Mouse (Mus musculus): ENCODE measurements around the gene Sox15. TPM values are rescaled to one million over a fixed set of nuclear protein-coding genes. Genes with fewer than 3 reads are reported as not detected.

Gene Sox15
- polyA plus RNA-seq, 1 experiment from 2014 or later, result 0.37 TPM

GRCm38 (mm10) chr11:69670786-69671725 lies 15.9 kb downstream of the Sox15 start:
- peak overlapping the region; percentile 98 for H3K27ac ChIP-seq
- H3K4me1 ChIP-seq (replicated peaks), result peaks cover 26% of the 10 kb centered on the region
- peaks cover 88% of the 10 kb centered on the region for H3K36me3 ChIP-seq
- 1% methylated on average over 61 of the region's 61 CpGs for WGBS
- no peaks in the 10 kb centered on the region for H3K9me3 ChIP-seq
- peak overlapping the region; percentile 100 for H3K4me3 ChIP-seq
- no peaks in the 10 kb centered on the region for H3K27me3 ChIP-seq (ENCODE audit: insufficient read depth, poor library complexity, severe bottlenecking)
- peak; percentile 93 for DNase-seq (ENCODE audit: low spot score)

DNA sequence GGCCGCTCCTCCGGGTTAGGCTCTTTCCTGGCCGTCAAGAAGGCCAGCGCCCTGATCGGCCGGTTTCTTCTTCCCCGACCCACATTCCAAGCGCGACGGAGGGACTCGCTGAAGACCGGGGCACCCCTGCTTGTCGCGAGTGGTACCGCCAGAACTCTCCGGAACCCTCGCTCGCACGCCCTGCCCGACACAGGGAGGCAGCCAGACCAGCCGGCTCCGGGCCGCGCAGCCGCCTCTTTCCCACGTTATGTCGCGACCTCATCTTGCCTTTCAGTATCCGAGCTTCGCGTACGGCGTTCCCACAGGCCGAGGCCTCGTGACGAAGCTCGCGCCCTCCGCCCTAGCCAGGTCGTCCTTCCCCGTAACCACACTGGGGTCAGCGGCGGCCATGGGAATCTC lies 16.6 kb downstream of the Sox15 start:
- no peak for DNase-seq (ENCODE audit: low spot score)
- Histone ChIP-seq H3K27ac (peak overlapping the region; percentile 98), H3K27me3 (ENCODE audit: insufficient read depth, poor library complexity, severe bottlenecking) (no peaks in the 10 kb centered on the region), H3K4me3 (peak overlapping the region; percentile 100), H3K4me1 (replicated peaks) (peaks cover 26% of the 10 kb centered on the region), H3K9me3 (no peaks in the 10 kb centered on the region), H3K36me3 (peaks cover 88% of the 10 kb centered on the region)
- WGBS, result under 1% methylated on average over 43 of the region's 43 CpGs

DNA sequence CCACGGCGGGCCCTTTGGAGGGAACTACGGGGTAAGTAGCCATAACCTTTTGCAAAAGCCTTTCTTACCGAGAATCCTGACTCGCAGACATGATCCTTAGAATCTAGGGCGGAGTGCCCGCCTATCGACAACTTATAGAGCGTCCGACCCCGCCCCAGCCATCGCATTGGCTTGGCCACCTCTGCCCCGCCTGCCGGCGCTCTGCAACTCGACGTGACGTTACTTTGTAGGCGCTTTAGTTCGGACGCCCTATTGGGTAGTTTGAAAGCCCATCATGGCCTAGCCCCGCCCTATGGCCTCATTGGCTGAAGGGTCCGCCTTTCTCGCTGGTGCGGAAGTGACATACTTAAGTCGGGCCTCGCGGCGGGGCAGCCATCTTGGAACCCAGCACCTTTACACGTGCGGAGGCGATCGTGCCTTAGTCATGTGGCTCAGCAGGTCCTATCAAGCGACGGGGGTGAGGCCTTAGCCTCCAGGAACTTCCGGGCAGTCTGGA lies 17.1 kb downstream of the Sox15 start, which contains the start of gene Eif4a1:
Gene Eif4a1 (minus strand): TSS at position 213 of the 496 bp plus-strand sequence.
- under 1% methylated on average over 36 of the region's 36 CpGs for WGBS
- Histone ChIP-seq H3K4me1 (replicated peaks) (peaks cover 26% of the 10 kb centered on the region), H3K9me3 (no peaks in the 10 kb centered on the region), H3K36me3 (peaks cover 89% of the 10 kb centered on the region), H3K27me3 (ENCODE audit: insufficient read depth, poor library complexity, severe bottlenecking) (no peaks in the 10 kb centered on the region), H3K27ac (peak within 1 kb of the TSS; percentile 98), H3K4me3 (peak within 1 kb of the TSS; percentile 100)
- DNase-seq (ENCODE audit: low spot score), result peak; percentile 100

- Histone ChIP-seq H3K27ac (no peak overlapping the region), H3K4me1 (replicated peaks) (peaks cover 38% of the 10 kb centered on the region), H3K4me3 (no peak overlapping the region), H3K27me3 (ENCODE audit: insufficient read depth, poor library complexity, severe bottlenecking) (no peaks in the 10 kb centered on the region; the same call in 1 of the 2 replicates), H3K36me3 (peaks cover 65% of the 10 kb centered on the region), H3K9me3 (no peaks in the 10 kb centered on the region)
- WGBS, result 97% methylated on average over 2 of the region's 2 CpGs
- DNase-seq (ENCODE audit: low spot score), result no peak
Measured at GRCm38 (mm10) chr11:69679144-69679543, 24.0 kb downstream of the Sox15 start.

DNA sequence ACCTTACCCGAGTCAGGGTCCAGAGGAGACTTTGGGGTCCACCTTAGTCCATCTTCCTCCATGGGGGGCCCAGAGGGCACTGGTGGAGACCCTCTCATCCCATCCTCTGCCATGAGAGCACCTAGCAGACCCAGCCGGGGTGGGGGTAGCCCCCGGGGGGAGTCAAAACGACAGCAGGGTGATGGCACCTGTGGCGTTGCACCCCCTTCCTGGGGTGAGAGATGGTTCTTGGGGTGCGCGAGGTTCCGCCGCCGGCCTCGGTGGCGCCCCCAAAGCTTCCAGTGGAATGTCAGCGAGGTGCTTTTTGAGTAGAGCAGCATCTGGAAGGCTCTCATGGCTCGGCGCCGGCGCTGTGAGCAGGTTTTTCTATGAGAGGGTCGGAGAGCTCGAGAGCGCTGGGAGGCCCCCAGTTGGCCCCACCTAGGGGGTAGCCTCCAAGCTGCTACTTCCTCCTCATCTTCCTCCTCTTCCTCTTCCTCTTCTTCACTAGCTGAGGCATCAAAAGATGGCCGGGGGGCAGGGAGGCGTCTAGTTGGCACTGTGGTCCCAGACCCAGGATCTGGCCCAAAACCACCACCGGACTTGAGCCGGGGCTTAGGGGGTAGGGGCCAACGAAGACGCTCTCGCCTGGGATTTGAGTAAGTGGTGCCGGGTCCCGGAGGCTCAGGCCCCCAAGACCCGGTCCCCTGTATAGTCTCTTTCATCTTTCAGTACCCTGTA lies 25.2 kb downstream of the Sox15 start:
- no peak overlapping the region; the same call in 1 of the 2 replicates for H3K27ac ChIP-seq
- H3K4me1 ChIP-seq (replicated peaks), result peaks cover 38% of the 10 kb centered on the region
- no peaks in the 10 kb centered on the region for H3K9me3 ChIP-seq
- peaks cover 7% of the 10 kb centered on the region; the same call in 1 of the 2 replicates for H3K27me3 ChIP-seq (ENCODE audit: insufficient read depth, poor library complexity, severe bottlenecking)
- H3K36me3 ChIP-seq, result peaks cover 53% of the 10 kb centered on the region
- WGBS, result 91% methylated on average over 30 of the region's 30 CpGs
- no peak for DNase-seq (ENCODE audit: low spot score)
- H3K4me3 ChIP-seq, result peak overlapping the region; percentile 82

- DNase-seq (ENCODE audit: low spot score), result peak; percentile 98
- Histone ChIP-seq H3K36me3 (peaks cover 41% of the 10 kb centered on the region), H3K9me3 (no peaks in the 10 kb centered on the region), H3K27me3 (ENCODE audit: insufficient read depth, poor library complexity, severe bottlenecking) (peaks cover 7% of the 10 kb centered on the region; the same call in 1 of the 2 replicates), H3K4me1 (replicated peaks) (peaks cover 45% of the 10 kb centered on the region), H3K4me3 (peak within 1 kb of the TSS; percentile 82), H3K27ac (peak within 1 kb of the TSS; percentile 93)
- under 1% methylated on average over 80 of the region's 80 CpGs for WGBS
Measured at GRCm38 (mm10) chr11:69681314-69682208, 26.4 kb downstream of the Sox15 start, which contains the start of gene Senp3. TSS of gene Senp3 (minus strand) at chr11:69682084.

DNA sequence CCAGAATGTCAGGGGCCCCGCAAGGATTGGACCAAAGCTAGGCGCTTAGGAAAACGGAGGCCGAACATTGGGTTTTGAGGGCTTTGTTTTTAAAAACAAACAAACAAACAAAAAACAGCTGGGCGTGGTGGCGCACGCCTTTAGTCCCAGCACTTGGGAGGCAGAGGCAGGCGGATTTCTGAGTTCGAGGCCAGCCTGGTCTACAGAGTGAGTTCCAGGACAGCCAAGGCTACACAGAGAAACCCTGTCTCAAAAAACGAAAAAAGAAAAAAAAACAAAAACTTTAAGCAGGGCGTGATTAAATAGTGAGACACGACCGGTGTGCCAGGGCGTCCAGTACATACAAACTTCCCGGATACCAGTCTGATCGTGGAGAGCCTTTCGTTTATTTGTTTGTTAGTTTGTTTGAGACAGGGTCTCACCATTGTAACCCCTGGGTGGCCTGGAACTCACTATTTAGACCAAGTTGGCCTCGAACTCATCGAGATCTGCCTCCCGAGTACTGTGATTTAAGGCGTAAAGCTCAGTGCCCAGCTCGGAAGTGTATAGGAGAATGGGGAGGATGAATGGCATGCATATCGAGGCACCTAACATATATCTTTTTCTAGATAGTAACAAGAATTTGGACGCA lies 27.2 kb downstream of the Sox15 start:
- H3K36me3 ChIP-seq, result peaks cover 33% of the 10 kb centered on the region
- peak overlapping the region; percentile 93 for H3K27ac ChIP-seq
- no peak for DNase-seq (ENCODE audit: low spot score)
- no peaks in the 10 kb centered on the region for H3K9me3 ChIP-seq
- H3K27me3 ChIP-seq (ENCODE audit: insufficient read depth, poor library complexity, severe bottlenecking), result peaks cover 14% of the 10 kb centered on the region; the same call in 1 of the 2 replicates
- H3K4me3 ChIP-seq, result peak overlapping the region; percentile 82
- peaks cover 50% of the 10 kb centered on the region for H3K4me1 ChIP-seq (replicated peaks)
- 29% methylated on average over 24 of the region's 24 CpGs for WGBS

- Histone ChIP-seq H3K27me3 (ENCODE audit: insufficient read depth, poor library complexity, severe bottlenecking) (peaks cover 15% of the 10 kb centered on the region; the same call in 1 of the 2 replicates), H3K4me3 (peak overlapping the region; percentile 82), H3K4me1 (replicated peaks) (peaks cover 50% of the 10 kb centered on the region), H3K9me3 (no peaks in the 10 kb centered on the region), H3K36me3 (peaks cover 26% of the 10 kb centered on the region), H3K27ac (peak overlapping the region; percentile 84)
- WGBS, result 28% methylated on average over 12 of the region's 12 CpGs
- DNase-seq (ENCODE audit: low spot score), result peak; percentile 90
Measured at GRCm38 (mm10) chr11:69682840-69683533, 27.9 kb downstream of the Sox15 start.

DNA sequence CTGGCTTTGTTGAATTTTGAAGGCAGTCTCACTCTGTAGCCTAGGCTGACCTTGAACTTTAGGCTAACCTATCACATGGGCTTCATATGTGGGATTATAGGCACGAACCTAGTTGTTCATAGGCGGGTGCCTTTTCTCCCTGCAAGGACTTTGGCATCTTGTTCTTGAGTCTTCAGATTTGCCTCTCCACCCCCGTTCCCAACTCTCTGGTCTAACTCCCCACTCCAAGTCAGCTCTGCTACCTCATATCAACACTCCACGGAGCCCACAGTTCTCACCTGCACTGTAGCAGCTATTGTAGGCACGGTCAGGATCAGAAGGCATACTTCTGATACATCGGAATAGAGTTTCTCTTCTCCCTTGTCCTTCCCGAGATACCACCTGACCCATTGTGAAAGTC lies 28.5 kb downstream of the Sox15 start:
- Histone ChIP-seq H3K27ac (peak overlapping the region; percentile 84; the same call in 1 of the 2 replicates), H3K36me3 (peaks cover 21% of the 10 kb centered on the region), H3K4me1 (replicated peaks) (peaks cover 50% of the 10 kb centered on the region), H3K27me3 (ENCODE audit: insufficient read depth, poor library complexity, severe bottlenecking) (peaks cover 15% of the 10 kb centered on the region; the same call in 1 of the 2 replicates), H3K9me3 (no peaks in the 10 kb centered on the region), H3K4me3 (no peak overlapping the region)
- WGBS, result 79% methylated on average over 7 of the region's 7 CpGs
- DNase-seq (ENCODE audit: low spot score), result no peak

DNA sequence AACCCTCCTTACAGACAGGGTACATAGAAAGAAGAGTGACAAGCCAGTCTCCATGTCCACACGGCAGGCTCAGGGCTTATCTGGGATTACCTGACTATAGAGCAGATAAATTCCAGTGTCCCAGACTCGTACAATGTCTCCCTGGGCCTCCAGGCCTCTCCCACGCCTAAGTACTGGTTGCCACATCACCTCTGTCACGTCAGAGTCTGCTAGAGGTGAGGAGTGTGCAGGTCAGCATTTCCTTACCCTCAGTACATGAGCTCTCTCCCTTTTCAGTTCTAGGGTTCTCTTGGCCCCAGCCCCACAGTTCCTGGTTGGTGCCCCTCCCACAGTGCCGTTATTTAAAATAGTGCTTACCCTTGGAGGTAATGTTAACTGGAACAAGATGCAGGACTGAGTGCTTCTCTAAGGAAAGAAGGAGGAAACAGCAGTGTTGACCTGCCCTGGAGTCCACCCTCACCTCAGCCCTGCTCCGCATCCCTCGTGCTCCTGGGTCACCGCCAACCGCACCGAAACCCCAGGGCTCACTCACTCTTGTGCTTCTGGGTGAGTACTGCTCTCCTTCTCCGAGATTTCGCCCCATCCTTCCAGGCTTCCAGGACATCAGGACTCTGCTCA lies 29.1 kb downstream of the Sox15 start:
- peaks cover 50% of the 10 kb centered on the region for H3K4me1 ChIP-seq (replicated peaks)
- no peak for DNase-seq (ENCODE audit: low spot score)
- no peaks in the 10 kb centered on the region for H3K9me3 ChIP-seq
- 86% methylated on average over 12 of the region's 12 CpGs for WGBS
- peaks cover 15% of the 10 kb centered on the region; the same call in 1 of the 2 replicates for H3K27me3 ChIP-seq (ENCODE audit: insufficient read depth, poor library complexity, severe bottlenecking)
- no peak overlapping the region for H3K4me3 ChIP-seq
- H3K36me3 ChIP-seq, result peaks cover 14% of the 10 kb centered on the region
- peak overlapping the region; percentile 41 for H3K27ac ChIP-seq

DNA sequence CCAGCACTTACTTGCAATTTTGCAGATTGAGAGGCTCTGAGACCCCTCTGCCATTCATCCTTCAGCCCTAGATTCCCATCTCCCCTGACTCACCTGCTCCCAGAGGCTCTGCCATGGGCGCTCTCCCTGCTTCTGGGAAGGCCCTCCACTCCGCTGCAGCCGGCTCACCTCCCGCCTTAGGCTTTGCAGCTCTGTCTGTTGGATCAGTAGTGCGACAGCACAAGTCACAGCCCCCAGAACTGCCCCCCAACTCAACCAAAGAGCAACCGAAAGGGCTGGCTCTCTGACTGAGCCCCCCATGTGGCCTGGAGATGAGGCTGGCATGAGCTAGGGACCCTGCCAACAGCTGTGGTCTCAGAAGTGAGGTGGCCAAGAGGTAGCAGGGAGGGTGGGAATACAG lies 29.8 kb downstream of the Sox15 start:
- Histone ChIP-seq H3K27ac (no peak overlapping the region), H3K27me3 (ENCODE audit: insufficient read depth, poor library complexity, severe bottlenecking) (peaks cover 15% of the 10 kb centered on the region; the same call in 1 of the 2 replicates), H3K9me3 (no peaks in the 10 kb centered on the region), H3K36me3 (peaks cover 7% of the 10 kb centered on the region), H3K4me1 (replicated peaks) (peaks cover 47% of the 10 kb centered on the region), H3K4me3 (no peak overlapping the region)
- no peak for DNase-seq (ENCODE audit: low spot score)
- WGBS, result 83% methylated on average over 6 of the region's 6 CpGs

All from hindbrain, embryonic 10.5 days (tissue).